Mouse (Mus musculus) mouse trophoblast stem cell (cell line): ENCODE results near the gene Nmrk1.

ENCODE experiments used
- in situ Hi-C, 2 experiments: fragments of 300-500 bp; cut with MseI, MboI; formaldehyde crosslinking; loops; 2 replicates in 1 of 2; 3 replicates in 1 of 2; pipeline ENCODE4 v1.15.1; 2025

Gene Nmrk1

GRCm38 (mm10) chr19:18615680-18616240 is 16.0 kb upstream of the Nmrk1 start:
- in situ Hi-C loops = no loop called here

- in situ Hi-C loops = no loop called here
Measured at GRCm38 (mm10) chr19:18617504-18617903, 14.2 kb upstream of the Nmrk1 start.

- in situ Hi-C loops = no loop called here
Measured at GRCm38 (mm10) chr19:18619060-18619459, 12.7 kb upstream of the Nmrk1 start.

- in situ Hi-C loops = no loop called here
Measured at GRCm38 (mm10) chr19:18619691-18620090, 12.1 kb upstream of the Nmrk1 start.

- in situ Hi-C loops = no loop called here
Measured at GRCm38 (mm10) chr19:18623894-18624293, 7.9 kb upstream of the Nmrk1 start.

GRCm38 (mm10) chr19:18629589-18629988 is 2.2 kb upstream of the Nmrk1 start:
- in situ Hi-C loops = no loop called here

- in situ Hi-C loops = no loop called here
Measured at GRCm38 (mm10) chr19:18630221-18631119, 1.3 kb upstream of the Nmrk1 start.

GRCm38 (mm10) chr19:18631161-18631643 is 548 bp upstream of the Nmrk1 start:
- in situ Hi-C loops = no loop called here

GRCm38 (mm10) chr19:18632231-18633185 is 758 bp downstream of the Nmrk1 start:
- in situ Hi-C loops = no loop called here

GRCm38 (mm10) chr19:18637954-18638353 is 6.2 kb downstream of the Nmrk1 start:
- in situ Hi-C loops = no loop called here

GRCm38 (mm10) chr19:18638949-18639348 is 7.2 kb downstream of the Nmrk1 start:
- in situ Hi-C loops = no loop called here

- in situ Hi-C loops = no loop called here
Measured at GRCm38 (mm10) chr19:18639552-18639951, 7.8 kb downstream of the Nmrk1 start.

GRCm38 (mm10) chr19:18641001-18641400 is 9.3 kb downstream of the Nmrk1 start:
- in situ Hi-C loops = no loop called here

- in situ Hi-C loops = no loop called here
Measured at GRCm38 (mm10) chr19:18643411-18643810, 11.7 kb downstream of the Nmrk1 start.

GRCm38 (mm10) chr19:18644084-18644483 is 12.3 kb downstream of the Nmrk1 start:
- in situ Hi-C loops = no loop called here

GRCm38 (mm10) chr19:18646397-18646796 is 14.6 kb downstream of the Nmrk1 start:
- in situ Hi-C loops = no loop called here

GRCm38 (mm10) chr19:18646853-18647420 is 15.2 kb downstream of the Nmrk1 start:
- in situ Hi-C loops = no loop called here

- in situ Hi-C loops = no loop called here
Measured at GRCm38 (mm10) chr19:18647775-18648557, 16.2 kb downstream of the Nmrk1 start.

- in situ Hi-C loops = no loop called here
Measured at GRCm38 (mm10) chr19:18648558-18648945, 16.8 kb downstream of the Nmrk1 start.

- in situ Hi-C loops = no loop called here
Measured at GRCm38 (mm10) chr19:18649955-18650354, 18.2 kb downstream of the Nmrk1 start.

- in situ Hi-C loops = no loop called here
Measured at GRCm38 (mm10) chr19:18650473-18650872, 18.7 kb downstream of the Nmrk1 start.
